9 mouse cellular contexts compared by ENCODE assay signal in genomic region chr8:83449960-83450359, GRCm38 (mm10). TPM values are rescaled to one million over a fixed set of nuclear protein-coding genes. Genes with fewer than 3 reads are reported as not detected.
DNase-seq lines count a peak whose midpoint lies in the region; ATAC-seq and TF ChIP-seq lines count a peak whose summit lies in the region.
"Had no signal": no experiment of that assay in that cellular context is flagged by ENCODE, and none has a peak within 500 bp of the region (broad histone marks: within the 10 kb centered on the region; RNA-seq: fewer than 3 reads in every experiment).

No protein-coding gene starts in this region.

- no peak overlapping the region for H3K9ac ChIP-seq in heart, adult 2 months (ENCODE audit: low read depth, low read length)
- H3K9ac ChIP-seq in heart, embryonic 12.5 days, result no peak overlapping the region
- H3K9ac ChIP-seq: neural tube, embryonic 13.5 days had no signal

- no peak for TF ChIP-seq POLR2A in heart, adult 2 months (IDR thresholded peaks at IDR 0.05; ENCODE audit: insufficient read depth, low read depth, low read length)

- H3K4me2 ChIP-seq in heart, embryonic 12.5 days, result no peak overlapping the region
- H3K4me2 ChIP-seq: neural tube, embryonic 13.5 days had no signal

- no peak overlapping the region for H3K27ac ChIP-seq in heart, adult 2 months
- H3K27ac ChIP-seq in heart, embryonic 12.5 days (ENCODE audit: poor library complexity, severe bottlenecking), result no peak overlapping the region
- H3K27ac ChIP-seq: neural tube, embryonic 13.5 days had no signal

- H3K79me2 ChIP-seq in heart, adult 2 months (replicated peaks; ENCODE audit: control insufficient read depth, insufficient read depth, low read length), result no peaks in the 10 kb centered on the region

- no peaks in the 10 kb centered on the region for H3K36me3 ChIP-seq in heart, adult 2 months (ENCODE audit: control insufficient read depth, insufficient read depth, low read length)
- H3K36me3 ChIP-seq in heart, embryonic 12.5 days, result no peaks in the 10 kb centered on the region
- H3K36me3 ChIP-seq: neural tube, embryonic 13.5 days had no signal

- no peaks in the 10 kb centered on the region for H3K27me3 ChIP-seq in heart, adult 2 months (ENCODE audit: control insufficient read depth, insufficient read depth, low read length)
- H3K27me3 ChIP-seq in heart, embryonic 12.5 days (replicated peaks), result no peaks in the 10 kb centered on the region
- H3K27me3 ChIP-seq: neural tube, embryonic 13.5 days had no signal

- no peaks in the 10 kb centered on the region for H3K4me1 ChIP-seq in heart, adult 2 months (ENCODE audit: control insufficient read depth, insufficient read depth, low read length)
- no peaks in the 10 kb centered on the region for H3K4me1 ChIP-seq in heart, embryonic 12.5 days (replicated peaks)
- H3K4me1 ChIP-seq: neural tube, embryonic 13.5 days had no signal

- DNase-seq in heart, adult 2 months, result no peak
- peak; percentile 11 to 45 for DNase-seq in spleen, postnatal 10 days (ENCODE audit: low spot score in 2 of 2)
- DNase-seq in spleen, adult 12 weeks (ENCODE audit: low spot score), result no peak
- peak; percentile 18 for DNase-seq in fibroblast of lung, adult 2 months (ENCODE audit: low read depth)
- DNase-seq in thymus, postnatal 25 days, result peak; percentile 7
- DNase-seq in gastrocnemius, postnatal 36 days, result no peak
- DNase-seq in gastrocnemius, postnatal 4 days (ENCODE audit: low spot score in 2 of 2), result no peak

- peak; percentile 50 for TF ChIP-seq CTCF in heart, adult 2 months (IDR thresholded peaks at IDR 0.05)

- no peak for ATAC-seq in heart, embryonic 12.5 days (ENCODE audit: insufficient number of reproducible peaks, low FRiP score)

- H3K4me3 ChIP-seq in heart, adult 2 months, result no peak overlapping the region
- no peak overlapping the region for H3K4me3 ChIP-seq in heart, embryonic 12.5 days
- H3K4me3 ChIP-seq: neural tube, embryonic 13.5 days had no signal

- WGBS in heart, adult 2 months, result 77% methylated on average over 1 of the region's 1 CpGs
- WGBS in heart, embryonic 12.5 days, result 67% methylated on average over 1 of the region's 1 CpGs

- no peak for TF ChIP-seq EP300 in heart, adult 2 months (IDR thresholded peaks at IDR 0.05; ENCODE audit: insufficient read depth, low read depth, low read length)

- no peaks in the 10 kb centered on the region for H3K9me3 ChIP-seq in heart, embryonic 12.5 days (replicated peaks)
- H3K9me3 ChIP-seq: neural tube, embryonic 13.5 days had no signal

- intact Hi-C loops in heart, adult 2 months (cut with DNase I), result loop anchor here (5.0 to 10.0 kb wide), 2 partner anchors 155 to 353 kb away; partner anchors contain the start of genes Dnajb1 and Tecr
- intact Hi-C loops in gastrocnemius, postnatal 36 days (cut with DNase I), result loop anchor here (10.0 kb wide), 1 partner anchor 115 kb away; the partner anchor contains the start of gene Ndufb7

RNA-seq across cellular contexts. Expression of gene Scoc, which starts 8.2 kb away (rescaled TPM):
- total RNA-seq in heart, adult 2 months (2021), result 10 to 100 TPM; 52.3 TPM
- 14.0 and 25.9 TPM in 2 replicates for polyA plus RNA-seq in heart, adult 2 months (2012; rRNA removed)
- polyA plus RNA-seq in heart, embryonic 12.5 days (2016; fragmentation: Nextera tagmentation; extraction: Ambion mirVana), result 95.3 and 98.0 TPM in 2 replicates
- 10 to 100 TPM; 46.5 to 46.8 TPM for total RNA-seq in gastrocnemius, postnatal 36 days (2021)
- 10 to 100 TPM; 40.3 to 49.4 TPM for total RNA-seq in gastrocnemius, postnatal 4 days (2021)

Comparison
In these comparisons a context has a peak if more than half of its experiments do, and no peak if none do; other contexts are left out.
1. DNase-seq: peak in spleen, postnatal 10 days (2 of 2), fibroblast of lung, adult 2 months (single experiment) and thymus, postnatal 25 days (single experiment); none in heart, adult 2 months (0 of 2), spleen, adult 12 weeks (single experiment), gastrocnemius, postnatal 36 days (0 of 2) and gastrocnemius, postnatal 4 days (0 of 2).